Mouse (Mus musculus) thymus, postnatal 0 days (tissue): ENCODE measurements at regions not wholly inside any gene's neighbourhood (a gene's known extent, or its start where the extent isn't known, plus 50 kb on each side); places are given as distances from the start of the nearest gene placed in this dataset.
A peak's percentile ranks its signal among the peaks of the same experiment; 100 is the strongest.

Source experiments
- DNase-seq: peaks from one replicate; pipeline ENCODE4 v3.0.0-alpha.2; 2015; ENCODE audit warnings: low spot score

GRCm38 (mm10) chr9:61633936-61634335 is 261.8 kb downstream of the Tle3 start:
- no peak for DNase-seq

- DNase-seq, result no peak
Measured at GRCm38 (mm10) chr9:61632602-61633001, 260.4 kb downstream of the Tle3 start.

- no peak for DNase-seq
Measured at GRCm38 (mm10) chr9:61631097-61631496, 258.9 kb downstream of the Tle3 start.

GRCm38 (mm10) chr9:61627801-61628574 is 255.8 kb downstream of the Tle3 start:
- DNase-seq, result peak; percentile 4

GRCm38 (mm10) chr9:61622933-61623332 is 250.8 kb downstream of the Tle3 start:
- DNase-seq, result no peak

GRCm38 (mm10) chr9:61621939-61622338 is 249.8 kb downstream of the Tle3 start:
- no peak for DNase-seq

GRCm38 (mm10) chr9:61620786-61621185 is 248.6 kb downstream of the Tle3 start:
- DNase-seq, result no peak

- DNase-seq, result no peak
Measured at GRCm38 (mm10) chr9:61620105-61620504, 247.9 kb downstream of the Tle3 start.

GRCm38 (mm10) chr9:61618510-61619249 is 246.5 kb downstream of the Tle3 start:
- DNase-seq, result no peak

GRCm38 (mm10) chr9:61617979-61618378 is 245.8 kb downstream of the Tle3 start:
- no peak for DNase-seq

GRCm38 (mm10) chr9:61615556-61615955 is 243.4 kb downstream of the Tle3 start:
- no peak for DNase-seq

- DNase-seq, result no peak
Measured at GRCm38 (mm10) chr9:61607576-61607975, 235.4 kb downstream of the Tle3 start.

- no peak for DNase-seq
Measured at GRCm38 (mm10) chr9:61602353-61602978, 230.3 kb downstream of the Tle3 start.

- DNase-seq, result no peak
Measured at GRCm38 (mm10) chr9:61601911-61602310, 229.7 kb downstream of the Tle3 start.

GRCm38 (mm10) chr9:61597287-61597686 is 225.1 kb downstream of the Tle3 start:
- DNase-seq, result no peak

GRCm38 (mm10) chr9:61596410-61597108 is 224.4 kb downstream of the Tle3 start:
- no peak for DNase-seq

- no peak for DNase-seq
Measured at GRCm38 (mm10) chr9:61595170-61595967, 223.2 kb downstream of the Tle3 start.

GRCm38 (mm10) chr9:61593991-61594390 is 221.8 kb downstream of the Tle3 start:
- DNase-seq, result no peak

- DNase-seq, result no peak
Measured at GRCm38 (mm10) chr9:61589727-61590299, 217.6 kb downstream of the Tle3 start.

GRCm38 (mm10) chr9:61583281-61584072 is 211.3 kb downstream of the Tle3 start:
- DNase-seq, result no peak
